Mouse (Mus musculus) hindbrain, embryonic 16.5 days (tissue): ENCODE data around the gene Safb2. TPM values are rescaled to one million over a fixed set of nuclear protein-coding genes. Genes with fewer than 3 reads are reported as not detected.
"Not testable (repeated sequence)": the region's sequence is repeated elsewhere in the genome, so short reads cannot be mapped to it uniquely, and the experiment has no call there.

Source experiments
- ATAC-seq: fragments of 200-750 bp; cut with Nextera tagmentation; 2 replicates; pipeline ENCODE4 v1.8.0; 2017; ENCODE audit warnings: moderate TSS enrichment, moderate library complexity
- H3K27ac ChIP-seq: fragments of 300-500 bp; sonication (generic); 2 replicates; pipeline ENCODE4 v1.5.1; 2014; ENCODE audit warnings: low read depth, mild to moderate bottlenecking, control low read depth, low read length, moderate library complexity
- H3K27me3 ChIP-seq: fragments of 300-500 bp; sonication (generic); replicated peaks from 2 replicates; pipeline ENCODE4 v1.6.1; 2014; ENCODE audit warnings: low read length; ENCODE audit not compliant: control insufficient read depth, insufficient read depth
- H3K36me3 ChIP-seq: fragments of 300-500 bp; sonication (generic); 2 replicates; pipeline ENCODE4 v1.6.1; 2014; ENCODE audit warnings: mild to moderate bottlenecking, low read length, moderate library complexity, mixed read lengths; ENCODE audit not compliant: control insufficient read depth, insufficient read depth
- H3K4me1 ChIP-seq: fragments of 300-500 bp; sonication (generic); 2 replicates; pipeline ENCODE4 v1.6.1; 2014; ENCODE audit warnings: low read depth, low read length; ENCODE audit not compliant: control insufficient read depth, insufficient read depth
- H3K4me2 ChIP-seq: fragments of 300-500 bp; sonication (generic); 2 replicates; pipeline ENCODE4 v1.6.1; 2014; ENCODE audit warnings: mild to moderate bottlenecking, low read length, control low read depth, moderate library complexity
- H3K4me3 ChIP-seq: fragments of 300-500 bp; sonication (generic); 2 replicates; pipeline ENCODE4 v1.5.1; 2014; ENCODE audit warnings: mild to moderate bottlenecking, low read length, control low read depth, moderate library complexity
- H3K9ac ChIP-seq: fragments of 300-500 bp; sonication (generic); 2 replicates; pipeline ENCODE4 v1.6.1; 2014; ENCODE audit warnings: low read depth, mild to moderate bottlenecking, control low read depth, low read length, moderate library complexity
- H3K9me3 ChIP-seq: fragments of 300-500 bp; sonication (generic); 2 replicates; pipeline ENCODE4 v1.6.1; 2014; ENCODE audit warnings: mild to moderate bottlenecking, low read length, moderate library complexity; ENCODE audit not compliant: control insufficient read depth
- WGBS: fragments of 180-500 bp; shearing (Covaris S2); extraction: QIAGEN DNeasy Blood & Tissue Kit; methylation state at CpG from one replicate; pipeline ENCODE4 v1.1.7; 2014; 5-methylcytosine and 5-hydroxymethylcytosine counted together
- polyA plus RNA-seq: library from polyadenylated mRNA; unstranded; fragments of >200 nt; fragmentation: Nextera tagmentation; extraction: Ambion mirVana; gene quantifications from 2 replicates; pipeline ENCODE4 v1.2.1, GENCODE M21; 2015

The Safb2 gene
- polyA plus RNA-seq, result 56.7 and 66.1 TPM in 2 replicates

DNA sequence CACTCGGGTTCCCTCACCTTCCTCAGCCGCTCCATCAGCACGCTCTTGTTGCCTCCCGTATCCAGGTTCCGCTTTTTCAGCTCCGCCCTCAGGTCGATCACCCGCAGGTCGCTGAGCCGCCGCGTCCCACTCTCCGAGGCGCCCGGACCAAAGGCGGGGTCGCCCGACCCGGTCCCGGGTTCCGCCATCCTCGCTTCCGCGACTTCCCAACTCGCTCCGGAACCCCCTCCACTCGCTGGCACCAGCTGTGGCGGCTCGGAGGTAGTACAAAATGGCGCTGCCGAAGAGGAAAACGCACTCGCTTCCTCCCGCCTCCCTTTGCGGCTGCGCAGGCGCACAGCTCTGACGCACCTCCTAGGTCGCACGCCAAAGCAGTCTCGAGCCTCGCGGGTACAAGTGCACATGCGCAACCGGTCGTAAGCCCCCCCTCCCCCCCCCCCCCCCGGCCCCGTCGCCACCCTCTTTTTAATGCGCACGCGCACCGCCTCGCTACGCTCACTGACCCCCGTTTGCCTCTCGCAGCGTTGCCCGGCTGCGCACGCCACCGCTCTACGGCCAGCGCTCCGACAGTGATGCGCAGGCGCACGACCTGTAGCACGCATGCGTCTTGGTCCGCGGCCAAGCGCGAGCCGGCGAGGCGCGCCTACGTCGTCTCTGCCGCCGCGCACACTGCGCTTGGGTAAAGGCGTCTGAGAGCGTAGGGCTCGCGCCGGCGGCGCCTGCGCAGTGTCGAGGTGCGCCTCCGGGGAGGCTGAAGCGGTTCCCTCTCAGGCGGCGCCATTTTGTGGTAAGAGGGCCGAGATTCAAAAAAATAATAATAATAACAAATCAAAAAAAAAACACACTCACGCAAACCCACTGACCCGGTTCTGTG is at the start of gene Safb2, which contains the start of gene Safb:
Gene Safb2 (minus strand): TSS at position 329 of the 874 bp plus-strand sequence.
Gene Safb (plus strand): TSS at position 569 of the 874 bp plus-strand sequence.
- peak; percentile 96 for ATAC-seq
- H3K9ac ChIP-seq, result peak within 1 kb of the TSS; percentile 89
- no peaks in the 10 kb centered on the region for H3K27me3 ChIP-seq
- H3K36me3 ChIP-seq, result peaks cover 24% of the 10 kb centered on the region
- WGBS, result under 1% methylated on average over 90 of the region's 101 CpGs
- H3K9me3 ChIP-seq, result no peaks in the 10 kb centered on the region
- H3K4me2 ChIP-seq, result peak within 1 kb of the TSS; percentile 96
- peak within 1 kb of the TSS; percentile 95 for H3K27ac ChIP-seq
- H3K4me1 ChIP-seq, result peaks cover 49% of the 10 kb centered on the region
- H3K4me3 ChIP-seq, result peak within 1 kb of the TSS; percentile 86

DNA sequence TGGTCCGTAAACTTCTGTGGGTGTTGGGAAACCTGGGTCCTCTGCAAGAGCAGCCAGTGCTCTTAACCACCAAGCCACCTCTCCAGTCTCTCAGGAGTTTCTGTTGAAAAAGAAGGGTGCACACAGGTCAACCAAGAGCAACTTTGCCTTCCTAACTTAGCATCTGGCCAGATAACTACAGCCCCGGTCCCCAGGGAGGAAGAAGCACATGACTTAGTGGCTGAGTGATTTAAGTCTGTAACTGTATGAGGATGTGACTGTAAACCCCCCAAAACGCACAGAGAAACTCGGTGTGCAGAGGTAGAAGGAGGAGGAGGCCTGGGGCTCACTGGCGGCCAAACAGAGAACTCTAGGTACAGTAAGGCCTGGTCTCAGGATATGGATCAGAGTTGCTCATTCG is 49.6 kb upstream of the Safb2 start:
- Histone ChIP-seq H3K9me3 (no peaks in the 10 kb centered on the region), H3K9ac (no peak overlapping the region), H3K4me1 (no peaks in the 10 kb centered on the region), H3K4me3 (no peak overlapping the region), H3K36me3 (no peaks in the 10 kb centered on the region), H3K27ac (no peak overlapping the region), H3K4me2 (no peak overlapping the region), H3K27me3 (no peaks in the 10 kb centered on the region)
- ATAC-seq, result no peak
- 84% methylated on average over 6 of the region's 6 CpGs for WGBS

DNA sequence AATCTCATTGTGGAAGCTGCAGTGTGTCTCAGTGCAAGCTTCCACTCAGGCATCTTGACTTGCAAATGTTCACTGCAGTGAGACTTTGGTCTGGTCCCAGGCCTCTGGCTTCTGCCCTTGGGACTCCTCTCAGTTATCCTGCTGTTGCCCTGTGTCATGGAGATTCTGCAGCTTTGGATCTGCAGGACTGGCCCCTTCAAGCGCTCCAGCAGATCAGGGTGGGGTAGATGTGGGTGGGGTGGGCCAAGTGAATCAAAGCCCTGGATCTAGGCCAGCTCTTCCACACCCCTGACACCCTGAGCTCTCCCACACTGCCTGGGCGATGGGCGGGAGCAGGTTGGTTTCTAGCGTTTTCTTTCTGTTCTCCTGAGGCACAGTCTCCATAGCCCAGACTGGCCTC is 47.4 kb upstream of the Safb2 start:
- no peaks in the 10 kb centered on the region for H3K36me3 ChIP-seq
- no peak for ATAC-seq
- H3K9me3 ChIP-seq, result no peaks in the 10 kb centered on the region
- no peak overlapping the region for H3K27ac ChIP-seq
- no peak overlapping the region for H3K4me2 ChIP-seq
- H3K4me3 ChIP-seq, result no peak overlapping the region
- 40% methylated on average over 4 of the region's 4 CpGs for WGBS
- H3K4me1 ChIP-seq, result no peaks in the 10 kb centered on the region
- no peak overlapping the region for H3K9ac ChIP-seq
- H3K27me3 ChIP-seq, result no peaks in the 10 kb centered on the region

DNA sequence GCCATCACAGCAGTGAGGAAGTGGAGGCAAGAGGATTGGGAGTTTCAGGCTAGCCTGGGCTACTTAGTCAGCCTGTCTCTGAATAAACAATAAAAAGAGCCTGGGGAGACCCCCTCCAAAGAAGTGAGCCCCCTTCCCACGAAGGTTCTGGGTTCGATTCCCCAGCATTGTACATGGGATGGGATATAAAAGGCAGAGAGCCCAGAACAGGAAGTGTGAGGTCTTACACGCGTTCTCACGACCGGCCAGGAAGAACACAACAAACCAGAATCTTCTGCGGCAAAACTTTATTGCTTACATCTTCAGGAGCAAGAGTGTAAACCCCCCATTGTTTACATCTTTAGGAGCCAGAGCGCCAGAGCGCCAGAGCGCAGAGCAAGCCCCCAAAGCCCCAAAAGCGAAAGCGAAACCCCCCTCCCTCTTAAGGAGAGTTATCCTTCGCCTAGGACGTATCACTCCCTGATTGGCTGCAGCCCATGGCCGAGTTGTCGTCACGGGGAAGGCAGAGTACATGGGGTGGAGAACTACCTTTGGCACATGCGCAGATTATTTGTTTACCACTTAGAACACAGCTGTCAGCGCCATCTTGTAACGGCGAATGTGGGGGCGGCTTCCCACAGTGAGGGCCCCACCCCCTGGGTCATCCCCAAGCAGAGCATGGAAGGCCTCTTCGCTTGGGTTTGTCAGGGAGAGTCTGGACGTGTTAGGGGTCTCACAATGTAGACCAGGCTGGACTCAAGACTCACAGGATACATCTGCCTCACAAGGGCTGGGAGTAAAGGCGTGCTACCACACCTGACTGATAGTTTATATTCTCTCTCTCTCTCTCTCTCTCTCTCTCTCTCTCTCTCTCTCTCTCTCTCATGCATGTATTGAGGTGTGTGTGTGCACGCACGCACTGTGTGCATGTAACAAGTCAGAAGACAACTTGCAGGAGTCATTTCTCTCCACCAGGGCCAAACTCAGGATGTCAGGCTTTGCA is 45.7 kb upstream of the Safb2 start:
- not testable (repeated sequence) for H3K27me3 ChIP-seq, H3K4me2 ChIP-seq, ATAC-seq, H3K9me3 ChIP-seq, H3K9ac ChIP-seq, H3K36me3 ChIP-seq, H3K27ac ChIP-seq, H3K4me3 ChIP-seq
- 91% methylated on average over 27 of the region's 27 CpGs for WGBS
- peaks cover 12% of the 10 kb centered on the region for H3K4me1 ChIP-seq

DNA sequence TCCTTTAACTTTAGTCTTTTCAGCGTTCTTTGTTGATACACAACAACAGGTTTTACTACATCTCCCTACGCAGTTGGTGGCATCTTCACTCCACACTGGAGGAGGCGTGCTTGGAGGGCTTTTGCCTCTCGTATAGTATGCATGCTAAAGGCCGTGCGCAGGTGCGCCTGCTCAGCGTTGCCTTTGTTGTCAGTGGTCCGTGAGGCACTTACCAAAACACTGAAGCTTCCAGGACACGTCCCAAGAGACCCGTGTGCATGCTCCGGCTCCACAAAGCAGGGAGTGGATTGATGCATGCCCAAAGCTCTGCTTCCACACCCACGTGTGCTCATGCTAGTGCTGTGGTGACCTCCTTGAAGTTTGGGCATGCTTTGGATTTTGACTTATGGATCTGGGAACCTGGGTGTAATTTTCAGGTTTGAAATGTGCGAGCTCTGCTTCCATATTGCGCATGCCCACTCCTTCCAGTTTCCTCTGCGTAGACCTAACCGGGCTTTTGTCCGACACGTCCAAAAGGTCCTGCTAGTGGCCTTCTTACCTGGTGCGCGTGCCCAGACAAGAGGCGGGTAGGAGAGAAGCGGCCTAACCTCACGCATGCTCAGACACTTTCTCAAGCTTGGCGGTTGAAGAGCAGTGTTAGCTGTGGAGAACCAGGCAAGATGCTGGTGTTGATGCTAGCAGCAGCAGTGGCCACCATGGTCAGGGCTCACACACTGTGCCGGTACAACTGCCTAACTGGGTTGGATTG is 43.3 kb upstream of the Safb2 start, which contains the start of gene Catsperd:
Gene Catsperd (plus strand): TSS at position 614 of the 748 bp plus-strand sequence.
- no peaks in the 10 kb centered on the region for H3K9me3 ChIP-seq
- peaks cover 15% of the 10 kb centered on the region for H3K4me1 ChIP-seq
- peaks cover 3% of the 10 kb centered on the region; the same call in 1 of the 2 replicates for H3K36me3 ChIP-seq
- peak; percentile 66 for ATAC-seq
- WGBS, result 11% methylated on average over 26 of the region's 26 CpGs
- no peaks in the 10 kb centered on the region for H3K27me3 ChIP-seq
- H3K4me3 ChIP-seq, result peak within 1 kb of the TSS; percentile 89
- peak within 1 kb of the TSS; percentile 78 for H3K4me2 ChIP-seq
- H3K9ac ChIP-seq, result peak within 1 kb of the TSS; percentile 89
- H3K27ac ChIP-seq, result peak within 1 kb of the TSS; percentile 77

DNA sequence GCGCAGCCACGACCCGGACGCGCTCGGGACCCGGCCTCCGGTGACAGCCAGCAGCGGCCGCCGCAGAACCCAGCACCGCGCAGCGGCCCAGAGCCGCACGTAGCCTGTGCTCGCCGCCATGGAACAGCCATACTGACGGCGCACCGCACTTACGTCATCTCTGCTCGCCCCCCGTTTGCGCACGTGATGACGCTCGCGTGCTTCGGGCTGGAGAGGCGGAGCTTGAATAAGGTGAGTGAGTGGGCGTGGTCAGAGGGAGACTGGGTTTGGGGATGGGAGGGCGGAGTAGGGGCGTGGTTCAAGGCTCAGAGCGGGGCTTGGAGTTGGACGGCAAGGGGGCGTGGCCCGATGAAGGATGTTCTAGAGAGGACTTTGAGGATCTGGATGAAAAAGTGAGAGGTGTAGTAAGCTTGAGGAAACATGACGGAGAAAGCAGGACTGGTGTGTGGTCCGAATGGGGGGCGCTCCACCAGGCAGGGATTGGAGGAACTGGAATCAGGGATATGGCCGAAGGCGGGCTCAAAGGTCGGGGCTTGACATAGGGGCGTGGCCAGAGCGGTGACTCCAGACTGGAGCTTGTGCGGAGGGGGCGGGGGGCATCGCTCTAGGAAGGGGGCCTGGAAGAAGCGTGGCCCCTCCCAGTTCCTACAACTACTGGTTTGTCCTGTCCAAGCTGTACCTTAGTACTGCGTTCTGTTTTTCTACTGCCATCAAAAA is 42.5 kb upstream of the Safb2 start, which contains the start of gene Lonp1:
Gene Lonp1 (minus strand): TSS at position 134 of the 717 bp plus-strand sequence.
- H3K9ac ChIP-seq, result peak within 1 kb of the TSS; percentile 89
- peaks cover 15% of the 10 kb centered on the region for H3K4me1 ChIP-seq
- no peaks in the 10 kb centered on the region for H3K9me3 ChIP-seq
- ATAC-seq, result peak; percentile 92
- peaks cover 4% of the 10 kb centered on the region for H3K36me3 ChIP-seq
- peak within 1 kb of the TSS; percentile 89 for H3K4me3 ChIP-seq
- peak within 1 kb of the TSS; percentile 96 for H3K4me2 ChIP-seq
- WGBS, result under 1% methylated on average over 50 of the region's 51 CpGs
- H3K27me3 ChIP-seq, result no peaks in the 10 kb centered on the region
- H3K27ac ChIP-seq, result peak within 1 kb of the TSS; percentile 77

DNA sequence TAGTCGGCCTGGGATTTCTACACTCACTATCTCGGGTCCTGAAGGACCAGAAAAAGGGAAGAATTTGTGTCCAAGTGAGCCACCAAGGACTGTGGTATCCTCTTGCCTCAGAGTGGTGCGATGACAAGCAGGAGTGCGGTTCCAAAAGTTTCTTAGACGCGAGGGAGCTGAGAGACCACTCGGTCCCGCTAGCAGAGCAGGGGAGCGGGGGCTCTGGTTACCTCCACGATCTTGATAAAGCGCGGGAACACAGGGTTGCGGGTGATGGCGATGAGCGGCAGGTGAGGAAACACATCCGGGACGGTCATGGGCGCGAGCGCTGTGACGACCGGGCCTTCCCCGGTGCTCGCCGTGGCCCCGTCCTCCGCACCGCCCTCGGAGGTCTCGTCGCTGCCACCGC is 41.9 kb upstream of the Safb2 start:
- Histone ChIP-seq H3K9ac (peak overlapping the region; percentile 89), H3K4me2 (peak overlapping the region; percentile 96), H3K9me3 (no peaks in the 10 kb centered on the region), H3K4me3 (peak overlapping the region; percentile 89), H3K27ac (peak overlapping the region; percentile 77), H3K4me1 (peaks cover 15% of the 10 kb centered on the region), H3K36me3 (peaks cover 10% of the 10 kb centered on the region), H3K27me3 (no peaks in the 10 kb centered on the region)
- ATAC-seq, result no peak; the same call in 1 of the 2 replicates
- 2% methylated on average over 32 of the region's 32 CpGs for WGBS

DNA sequence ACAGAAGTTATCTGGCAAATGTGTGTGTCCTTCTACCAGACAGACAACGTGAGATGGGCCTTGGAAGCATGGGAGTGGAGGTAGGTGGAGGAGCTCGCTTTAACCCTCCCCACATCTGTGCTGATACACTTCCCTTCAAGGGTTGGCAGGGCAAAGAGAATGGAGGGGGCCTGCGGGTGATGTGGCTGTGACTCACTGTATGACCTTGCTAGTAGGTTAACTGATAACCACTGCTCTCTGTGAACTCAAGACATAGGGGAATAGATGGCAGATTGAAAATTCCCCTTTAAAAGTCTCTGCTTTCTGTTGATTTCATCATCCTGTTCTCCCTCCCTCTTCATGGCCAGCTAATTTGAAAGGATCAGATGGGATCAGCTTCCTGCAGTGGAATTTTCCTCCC is 41.1 kb upstream of the Safb2 start:
- peak overlapping the region; percentile 96 for H3K4me2 ChIP-seq
- WGBS, result 88% methylated on average over 3 of the region's 3 CpGs
- no peaks in the 10 kb centered on the region for H3K9me3 ChIP-seq
- H3K9ac ChIP-seq, result no peak overlapping the region
- peak overlapping the region; percentile 89; the same call in 1 of the 2 replicates for H3K4me3 ChIP-seq
- H3K27ac ChIP-seq, result no peak overlapping the region
- no peaks in the 10 kb centered on the region for H3K27me3 ChIP-seq
- H3K36me3 ChIP-seq, result peaks cover 15% of the 10 kb centered on the region
- H3K4me1 ChIP-seq, result peaks cover 15% of the 10 kb centered on the region
- ATAC-seq, result no peak
